Mouse (Mus musculus) layer of hippocampus, adult 8-10 months (tissue): ENCODE data around the gene Zfp113. TPM values are rescaled to one million over a fixed set of nuclear protein-coding genes. Genes with fewer than 3 reads are reported as not detected.

ENCODE experiments used
- DNase-seq, 2 experiments: peaks; one replicate each; pipeline ENCODE4 v3.0.0; 2022; ENCODE audit warnings: low spot score in 2 of 2
- total RNA-seq, 4 experiments: library from RNA; stranded (reverse); gene quantifications; 2 replicates each; pipeline ENCODE4 v1.2.4; 2022

Zfp113 gene
- 10 to 100 TPM; 10.1 to 14.6 (median 13.2) TPM for total RNA-seq

GRCm38 (mm10) chr5:138155443-138155976, at the start of gene Zfp113:
Zfp113 (minus strand) TSS chr5:138155744.
- DNase-seq = peak; percentile 89

DNA sequence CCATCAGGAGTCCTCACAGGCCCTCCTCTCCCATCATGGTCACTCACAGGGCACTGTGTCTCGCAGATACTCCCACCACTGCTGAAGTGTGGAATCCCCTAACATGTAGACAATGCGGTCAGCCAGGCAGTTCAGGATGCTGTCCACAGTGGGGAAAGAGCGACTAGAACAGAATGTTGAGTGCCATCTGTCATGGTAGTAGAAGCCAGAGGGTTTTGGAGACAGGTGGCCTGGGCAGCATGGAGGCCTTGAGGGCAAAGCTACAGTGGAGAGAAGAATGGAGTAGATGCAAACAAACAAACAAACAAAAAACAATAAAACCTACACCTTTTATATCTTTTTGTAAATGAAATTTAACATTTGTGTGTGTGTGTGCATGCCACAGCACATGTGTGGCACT, 46.5 kb upstream of the Zfp113 start:
- no peak for DNase-seq

- no peak for DNase-seq
These were observed 44.0 kb upstream of the Zfp113 start for GRCm38 (mm10) chr5:138199576-138199975.

- DNase-seq = no peak
These were observed 39.9 kb upstream of the Zfp113 start for GRCm38 (mm10) chr5:138195463-138195862.

- DNase-seq = peak in 1 of 2 experiments; percentile 30
These were observed 39.3 kb upstream of the Zfp113 start for GRCm38 (mm10) chr5:138194755-138195345.

DNA sequence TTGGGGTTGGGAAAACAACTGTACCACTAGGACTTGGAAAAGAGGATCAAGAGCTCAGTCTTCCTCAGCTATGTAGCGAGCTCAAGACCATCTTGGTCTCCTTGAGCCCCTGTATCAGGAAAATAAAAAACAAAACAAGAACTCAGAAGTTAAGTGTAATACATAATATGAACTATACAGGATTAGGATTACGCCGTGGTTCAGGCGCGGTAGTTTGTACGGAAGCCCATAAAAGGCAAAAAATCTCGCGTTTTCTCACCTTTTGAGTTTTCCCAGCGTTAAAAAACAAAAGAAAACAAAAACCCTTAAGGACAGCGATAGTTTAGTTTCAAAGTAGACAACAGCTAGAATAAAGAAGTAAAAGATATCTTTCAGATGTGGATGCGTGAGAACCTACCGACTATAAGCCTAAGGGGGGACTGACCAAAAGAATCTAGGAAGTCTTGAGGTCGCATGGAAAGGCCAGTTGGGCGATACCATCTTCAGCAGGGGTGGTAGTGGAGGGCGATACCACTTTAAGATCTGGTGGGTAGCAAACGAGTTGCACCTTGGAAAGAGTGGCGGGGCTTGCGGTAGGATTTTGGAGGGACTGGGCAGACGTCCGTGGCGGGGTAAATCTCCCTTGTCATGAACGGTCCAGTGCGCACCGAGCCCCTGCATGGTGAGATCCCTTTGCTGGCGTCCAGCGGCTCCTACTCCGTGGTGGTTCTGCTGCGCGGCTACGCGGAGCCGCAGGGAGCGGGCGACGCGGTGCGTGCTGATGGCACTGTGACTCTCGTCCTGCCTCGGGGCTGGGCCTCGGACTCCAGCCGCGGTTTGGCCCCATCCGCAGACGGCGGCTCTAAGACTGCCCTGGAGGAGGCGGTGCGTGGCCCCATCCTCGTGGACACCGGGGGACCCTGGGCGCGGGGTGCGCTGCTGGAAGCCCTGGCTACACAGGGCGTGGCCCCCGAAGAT, 38.5 kb upstream of the Zfp113 start, which contains the start of gene Mblac1:
TSS of gene Mblac1 (plus strand) at position 544 of the 957 bp plus-strand sequence.
- peak; percentile 78 to 83 for DNase-seq

- DNase-seq = peak; percentile 75 to 76
These were observed 32.2 kb upstream of the Zfp113 start for GRCm38 (mm10) chr5:138187661-138188306.

DNA sequence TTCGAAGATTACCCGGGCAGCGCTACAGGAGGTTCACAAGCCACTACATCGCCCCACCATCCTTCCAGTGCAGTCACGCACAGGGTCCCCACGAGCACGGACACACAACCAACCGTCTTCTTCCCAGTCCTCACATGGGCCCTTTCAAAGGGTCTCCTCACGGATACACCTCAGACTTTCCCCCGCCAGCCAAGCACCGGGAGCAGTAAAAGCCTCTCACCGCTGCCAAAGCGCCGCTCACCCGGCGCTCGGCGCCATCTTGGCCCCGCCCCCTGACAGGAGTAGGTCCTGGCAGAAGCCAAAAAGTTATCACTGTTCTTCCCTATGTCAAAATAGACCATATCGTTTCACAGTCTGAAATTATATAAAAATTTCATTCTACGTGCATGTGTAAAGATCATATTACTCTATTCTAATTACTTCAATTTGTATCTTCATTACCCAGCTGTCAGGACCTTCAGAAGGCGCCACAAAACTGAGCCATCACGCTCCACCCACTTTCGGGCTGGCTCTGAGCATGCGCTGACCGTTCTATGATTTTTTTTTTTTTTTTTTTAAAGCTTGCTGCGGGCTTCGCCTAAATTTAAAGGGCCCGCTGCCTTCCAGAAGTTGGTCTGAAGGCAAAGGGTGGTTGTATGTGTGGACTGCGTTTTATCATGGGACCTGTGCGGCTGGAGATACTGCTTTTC, 31.6 kb upstream of the Zfp113 start, which contains the start of the genes Taf6 and Cnpy4:
TSS of gene Taf6 (minus strand) at position 502 of the 689 bp plus-strand sequence.
TSS of gene Cnpy4 (plus strand) at position 536 of the 689 bp plus-strand sequence.
- peak; percentile 74 to 84 for DNase-seq

DNA sequence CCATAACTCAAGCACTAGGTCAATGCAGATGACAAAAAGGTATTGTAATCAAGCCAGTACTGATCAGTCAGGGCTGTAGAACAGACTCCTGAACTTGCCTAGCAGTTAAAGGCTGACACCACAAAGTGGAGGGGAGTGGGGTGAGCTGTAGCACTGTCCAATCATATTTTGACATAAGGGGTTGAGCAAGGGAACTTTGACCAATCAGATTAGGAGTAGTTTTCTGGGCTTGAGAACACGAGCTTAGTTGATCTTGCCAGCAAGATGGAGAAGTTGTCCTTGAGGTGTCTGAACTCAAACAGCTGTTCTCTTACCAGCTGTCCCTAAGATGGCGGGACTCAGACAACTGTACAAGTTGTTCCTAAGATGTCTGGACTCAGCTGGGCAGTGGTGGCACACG, 17.7 kb upstream of the Zfp113 start:
- DNase-seq = no peak

- peak; percentile 98 for DNase-seq
These were observed 16.3 kb upstream of the Zfp113 start, which contains the start of the genes Ap4m1 and Mcm7 for GRCm38 (mm10) chr5:138171695-138172491. Ap4m1 (plus strand) TSS chr5:138172002. Mcm7 (minus strand) TSS chr5:138172422.

DNA sequence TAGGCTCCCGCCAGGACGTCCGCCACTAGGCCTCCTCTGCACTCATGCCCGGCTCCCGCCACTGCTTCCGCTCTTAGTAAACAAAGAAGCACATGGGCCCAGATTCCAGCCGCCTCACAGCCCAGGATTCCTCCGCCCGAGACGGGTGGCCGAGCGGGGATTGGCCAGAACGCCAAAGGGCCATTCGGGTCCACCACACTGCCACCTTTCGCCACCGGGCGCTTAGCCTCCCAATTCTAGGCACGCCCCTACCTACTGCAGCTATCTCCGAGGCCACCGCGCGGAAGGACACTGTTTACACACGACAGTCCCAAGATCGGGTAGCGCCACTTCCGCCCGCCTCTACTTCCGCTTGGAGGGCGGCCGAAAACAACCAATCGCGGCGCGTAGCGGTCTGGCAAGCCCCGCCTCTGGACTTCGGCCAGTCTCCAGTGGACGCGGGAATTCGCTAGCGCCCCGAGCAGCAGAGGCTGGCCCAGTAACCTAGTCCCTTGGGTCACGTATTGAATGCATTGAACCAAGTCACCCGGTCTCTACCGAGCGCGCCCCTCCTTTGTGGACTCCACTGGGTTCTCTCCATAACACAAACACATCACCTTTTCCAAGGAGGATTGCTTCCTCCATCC, 15.5 kb upstream of the Zfp113 start:
- peak; percentile 90 to 95 for DNase-seq

DNA sequence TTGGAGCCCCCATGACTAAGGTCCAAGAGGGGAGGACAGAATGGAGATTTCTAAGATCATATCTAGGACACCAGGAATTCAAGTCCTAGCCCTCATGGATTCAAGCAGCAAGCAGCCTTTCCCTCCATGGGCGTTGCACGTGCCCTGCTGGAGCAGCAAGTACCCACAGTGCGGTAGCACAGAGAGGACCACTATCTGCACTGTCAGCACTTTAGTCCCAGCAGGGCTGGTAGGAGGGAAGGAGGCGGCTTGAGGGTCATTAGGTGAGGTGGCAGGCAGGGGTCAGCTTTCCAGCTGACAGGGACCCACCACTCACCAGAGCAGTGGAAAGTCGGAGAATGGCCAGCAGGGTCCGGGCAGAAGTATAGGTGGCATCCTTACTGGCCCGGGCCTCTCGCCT, 10.1 kb upstream of the Zfp113 start:
- no peak for DNase-seq

DNA sequence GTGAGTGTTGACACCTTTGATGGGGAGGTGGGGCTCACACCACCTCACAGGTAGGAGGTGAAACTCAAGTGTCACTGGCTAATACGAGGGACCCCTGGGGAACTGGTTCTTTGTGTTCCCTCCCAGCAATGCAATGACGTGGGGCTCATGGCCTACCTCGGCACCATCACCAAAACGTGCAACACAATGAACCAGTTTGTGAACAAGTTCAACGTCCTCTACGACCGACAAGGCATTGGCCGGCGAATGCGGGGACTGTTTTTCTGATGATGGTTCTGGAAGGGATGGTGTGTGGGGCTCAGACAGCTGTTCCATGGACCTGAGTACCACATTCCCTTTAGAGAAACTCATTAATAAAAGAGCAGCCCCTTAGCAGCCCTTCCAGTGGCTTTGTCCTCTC, 8.1 kb upstream of the Zfp113 start:
- no peak for DNase-seq

GRCm38 (mm10) chr5:138163046-138163445, 7.5 kb upstream of the Zfp113 start:
- no peak for DNase-seq

GRCm38 (mm10) chr5:138160842-138161665, 5.5 kb upstream of the Zfp113 start, which contains the start of gene Cops6:
Cops6 (plus strand) TSS chr5:138161071.
- DNase-seq = peak; percentile 90 to 93

DNA sequence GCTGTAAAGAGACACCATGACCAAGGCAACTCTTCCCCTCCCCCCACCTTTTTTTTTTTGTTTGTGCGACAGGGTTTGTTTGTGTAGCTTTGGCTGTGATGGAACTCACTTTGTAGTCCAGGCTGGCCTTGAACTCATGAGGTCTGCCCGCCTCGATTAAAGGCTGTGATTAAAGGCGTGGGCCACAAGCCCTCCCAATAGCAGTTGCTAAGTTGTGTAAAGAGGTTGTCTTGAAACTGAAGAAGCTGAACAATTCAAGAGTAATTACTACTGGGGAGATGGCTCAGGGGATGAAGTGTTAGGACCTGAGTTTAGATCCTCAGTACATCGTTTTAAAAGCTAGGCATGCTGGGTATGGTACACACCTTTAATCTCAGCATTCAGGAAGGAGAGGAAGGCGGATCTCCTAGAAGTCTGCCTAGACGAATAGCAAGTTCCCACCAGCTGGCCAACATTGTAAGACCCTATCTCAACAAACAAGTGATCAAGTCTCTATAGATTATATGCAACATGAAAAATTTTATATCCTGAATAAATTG, 4.7 kb upstream of the Zfp113 start:
- no peak for DNase-seq

DNA sequence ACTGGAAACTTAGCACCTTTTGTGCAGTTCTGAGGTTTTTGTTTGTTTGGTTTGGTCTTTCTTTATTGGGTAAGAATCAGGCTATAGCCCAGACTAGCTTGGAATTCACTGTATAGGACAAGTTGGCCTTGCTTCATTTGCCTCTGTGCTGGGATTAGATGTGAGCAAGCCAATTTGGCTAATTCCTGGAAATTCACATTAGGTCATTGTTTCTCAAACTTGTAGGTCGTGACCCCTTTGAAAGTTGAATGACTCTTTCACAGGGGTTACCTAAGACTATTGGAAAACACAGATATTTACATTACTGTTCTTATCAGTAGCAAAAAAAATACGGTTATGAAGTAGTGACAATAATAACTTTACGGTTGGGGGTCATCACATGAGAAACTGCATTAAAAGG, 1.2 kb downstream of the Zfp113 start:
- no peak for DNase-seq

- DNase-seq = no peak
These were observed 17.0 kb downstream of the Zfp113 start for GRCm38 (mm10) chr5:138138585-138138984.
